Mouse (Mus musculus) layer of hippocampus, adult 9-10 months (tissue): ENCODE results near the gene Fam129a.

Experiments
- DNase-seq: peaks from one replicate; pipeline ENCODE4 v3.0.0; 2022; ENCODE audit warnings: low spot score

Gene Fam129a

GRCm38 (mm10) chr1:151570981-151571837 lies at the start of gene Fam129a:
TSS of gene Fam129a (plus strand) at chr1:151571186.
- DNase-seq = no peak

- DNase-seq = peak; percentile 20
Observed at GRCm38 (mm10) chr1:151526701-151527100, 44.3 kb upstream of the Fam129a start.

GRCm38 (mm10) chr1:151543796-151544477 lies 27.0 kb upstream of the Fam129a start:
- DNase-seq = no peak

- DNase-seq = no peak
Observed at GRCm38 (mm10) chr1:151544581-151544980, 26.4 kb upstream of the Fam129a start.

GRCm38 (mm10) chr1:151545571-151545970 lies 25.4 kb upstream of the Fam129a start:
- DNase-seq = no peak

- no peak for DNase-seq
Observed at GRCm38 (mm10) chr1:151548896-151549610, 21.9 kb upstream of the Fam129a start.

- no peak for DNase-seq
Observed at GRCm38 (mm10) chr1:151549794-151550193, 21.2 kb upstream of the Fam129a start.

GRCm38 (mm10) chr1:151550587-151551479 lies 20.2 kb upstream of the Fam129a start:
- DNase-seq = no peak

GRCm38 (mm10) chr1:151560536-151560935 lies 10.4 kb upstream of the Fam129a start:
- no peak for DNase-seq

- no peak for DNase-seq
Observed at GRCm38 (mm10) chr1:151563401-151563800, 7.6 kb upstream of the Fam129a start.

GRCm38 (mm10) chr1:151563893-151564292 lies 7.1 kb upstream of the Fam129a start:
- no peak for DNase-seq

GRCm38 (mm10) chr1:151564377-151564776 lies 6.6 kb upstream of the Fam129a start:
- peak; percentile 45 for DNase-seq

- DNase-seq = no peak
Observed at GRCm38 (mm10) chr1:151568682-151569081, 2.3 kb upstream of the Fam129a start.

GRCm38 (mm10) chr1:151571838-151572578 lies 1.0 kb downstream of the Fam129a start:
- no peak for DNase-seq

GRCm38 (mm10) chr1:151572601-151573320 lies 1.8 kb downstream of the Fam129a start:
- no peak for DNase-seq

GRCm38 (mm10) chr1:151580200-151580982 lies 9.4 kb downstream of the Fam129a start:
- DNase-seq = no peak

- no peak for DNase-seq
Observed at GRCm38 (mm10) chr1:151581454-151581853, 10.5 kb downstream of the Fam129a start.

GRCm38 (mm10) chr1:151581977-151582376 lies 11.0 kb downstream of the Fam129a start:
- DNase-seq = no peak

GRCm38 (mm10) chr1:151583457-151584181 lies 12.6 kb downstream of the Fam129a start:
- no peak for DNase-seq
